9 mouse cellular contexts compared by ENCODE assay signal in the genomic region with DNA sequence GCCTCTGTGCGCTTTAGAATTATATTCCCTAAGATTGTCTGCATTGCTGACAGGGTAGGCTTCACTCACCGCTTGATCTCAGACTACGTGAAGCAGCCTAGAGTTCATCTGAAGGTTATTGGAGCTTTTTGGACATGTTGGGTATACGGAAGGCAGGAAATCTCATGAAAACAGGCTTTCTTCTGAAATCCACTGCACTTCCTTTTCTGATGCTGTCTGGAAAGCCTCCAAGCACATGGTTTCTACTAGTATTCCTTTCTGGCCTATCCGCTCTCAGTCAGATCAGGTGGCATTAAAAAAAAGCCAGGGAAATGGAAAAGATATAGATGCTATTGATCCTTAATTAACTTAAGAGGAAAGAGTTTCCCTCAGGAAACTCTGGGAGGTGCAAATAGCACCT.
DNase-seq lines count a peak whose midpoint lies in the region; ATAC-seq and TF ChIP-seq lines count a peak whose summit lies in the region.
"Had no signal": no experiment of that assay in that cellular context is flagged by ENCODE, and none has a peak within 500 bp of the region (broad histone marks: within the 10 kb centered on the region; RNA-seq: fewer than 3 reads in every experiment).

No protein-coding gene starts in this region.

- H3K9ac ChIP-seq in liver, embryonic 11.5 days (ENCODE audit: low read depth, low read length) = no peak overlapping the region
- no peak overlapping the region for H3K9ac ChIP-seq in liver, postnatal 0 days (replicated peaks)
- no peak overlapping the region for H3K9ac ChIP-seq in neural tube, embryonic 15.5 days (replicated peaks)
- H3K9ac ChIP-seq: liver, embryonic 14.5 days had no signal

- H3K36me3 ChIP-seq in liver, embryonic 11.5 days (ENCODE audit: control insufficient read depth, insufficient read depth, low read length) = no peaks in the 10 kb centered on the region
- no peaks in the 10 kb centered on the region for H3K36me3 ChIP-seq in liver, postnatal 0 days (replicated peaks; ENCODE audit: insufficient read depth, low read length)
- H3K36me3 ChIP-seq in neural tube, embryonic 15.5 days = no peaks in the 10 kb centered on the region

- TF ChIP-seq CTCF in liver, postnatal 0 days (IDR thresholded peaks at IDR 0.05; ENCODE audit: low read depth) = no peak
- TF ChIP-seq CTCF in embryonic fibroblast, embryonic 13.5 days (IDR thresholded peaks at IDR 0.05; ENCODE audit: borderline replicate concordance, insufficient read depth, low read length) = no peak

- ATAC-seq in liver, embryonic 11.5 days (replicated peaks; ENCODE audit: low FRiP score) = no peak
- ATAC-seq in liver, postnatal 0 days = no peak
- no peak for ATAC-seq in neural tube, embryonic 15.5 days (ENCODE audit: low FRiP score)

- no peak overlapping the region for H3K27ac ChIP-seq in liver, embryonic 11.5 days (ENCODE audit: low read depth, low read length)
- no peak overlapping the region for H3K27ac ChIP-seq in liver, postnatal 0 days (ENCODE audit: low read depth)
- H3K27ac ChIP-seq in embryonic fibroblast, embryonic 13.5 days (ENCODE audit: insufficient read depth, low read length) = no peak overlapping the region
- no peak overlapping the region for H3K27ac ChIP-seq in neural tube, embryonic 15.5 days (replicated peaks)
- H3K27ac ChIP-seq: liver, embryonic 14.5 days had no signal

- H3K27me3 ChIP-seq in liver, embryonic 11.5 days (replicated peaks; ENCODE audit: control insufficient read depth, insufficient read depth, low read length) = no peaks in the 10 kb centered on the region
- no peaks in the 10 kb centered on the region for H3K27me3 ChIP-seq in liver, postnatal 0 days (ENCODE audit: insufficient read depth, low read length)
- no peaks in the 10 kb centered on the region for H3K27me3 ChIP-seq in neural tube, embryonic 15.5 days (replicated peaks)

- no peak for DNase-seq in liver, embryonic 11.5 days (ENCODE audit: low spot score)
- DNase-seq in liver, postnatal 0 days = no peak
- peak; percentile 44 for DNase-seq in kidney, postnatal 14 days
- no peak for DNase-seq in thymus, postnatal 10 days (ENCODE audit: low spot score in 2 of 2)
- DNase-seq in right cerebral cortex, postnatal 4 days = no peak
- DNase-seq: thymus, postnatal 25 days had no signal

- H3K4me3 ChIP-seq in liver, embryonic 11.5 days (ENCODE audit: low read depth, low read length) = no peak overlapping the region
- no peak overlapping the region for H3K4me3 ChIP-seq in liver, postnatal 0 days (ENCODE audit: low read depth, low read length)
- H3K4me3 ChIP-seq in embryonic fibroblast, embryonic 13.5 days (ENCODE audit: insufficient read depth, low read length) = peak overlapping the region; percentile 11; the same call in 1 of the 2 replicates
- H3K4me3 ChIP-seq in neural tube, embryonic 15.5 days (replicated peaks) = no peak overlapping the region

- TF ChIP-seq POLR2A in embryonic fibroblast, embryonic 13.5 days (IDR thresholded peaks at IDR 0.05; ENCODE audit: low read depth, low read length) = no peak

- TF ChIP-seq EP300 in liver, postnatal 0 days (IDR thresholded peaks at IDR 0.05; ENCODE audit: low read depth) = no peak

- WGBS in liver, embryonic 11.5 days = 65% methylated on average over 5 of the region's 5 CpGs
- WGBS in liver, postnatal 0 days (ENCODE audit: insufficient replicate concordance) = 57% methylated on average over 5 of the region's 5 CpGs
- WGBS in neural tube, embryonic 15.5 days = 81% methylated on average over 5 of the region's 5 CpGs

- no peaks in the 10 kb centered on the region for H3K9me3 ChIP-seq in liver, embryonic 11.5 days (ENCODE audit: control insufficient read depth, low read length)
- H3K9me3 ChIP-seq in liver, postnatal 0 days (ENCODE audit: low read length) = no peaks in the 10 kb centered on the region
- H3K9me3 ChIP-seq in neural tube, embryonic 15.5 days (replicated peaks) = no peaks in the 10 kb centered on the region

- no peaks in the 10 kb centered on the region; the same call in 1 of the 2 replicates for H3K4me1 ChIP-seq in liver, embryonic 11.5 days (replicated peaks; ENCODE audit: control insufficient read depth, insufficient read depth, low read length)
- H3K4me1 ChIP-seq in liver, postnatal 0 days (ENCODE audit: insufficient read depth) = 0 out of 2 replicates have a peak, but pooled peaks cover 5% of the 10 kb centered on the region
- H3K4me1 ChIP-seq in embryonic fibroblast, embryonic 13.5 days (ENCODE audit: control insufficient read depth, insufficient read depth, low read length) = peaks cover 6% of the 10 kb centered on the region
- peaks cover 15% of the 10 kb centered on the region for H3K4me1 ChIP-seq in neural tube, embryonic 15.5 days

- H3K4me2 ChIP-seq in liver, embryonic 11.5 days = peak overlapping the region; percentile 72; the same call in 1 of the 2 replicates
- H3K4me2 ChIP-seq in liver, postnatal 0 days (ENCODE audit: low read depth, low read length) = no peak overlapping the region; the same call in 1 of the 2 replicates
- peak overlapping the region; percentile 91 for H3K4me2 ChIP-seq in neural tube, embryonic 15.5 days
